In the genomic region with DNA sequence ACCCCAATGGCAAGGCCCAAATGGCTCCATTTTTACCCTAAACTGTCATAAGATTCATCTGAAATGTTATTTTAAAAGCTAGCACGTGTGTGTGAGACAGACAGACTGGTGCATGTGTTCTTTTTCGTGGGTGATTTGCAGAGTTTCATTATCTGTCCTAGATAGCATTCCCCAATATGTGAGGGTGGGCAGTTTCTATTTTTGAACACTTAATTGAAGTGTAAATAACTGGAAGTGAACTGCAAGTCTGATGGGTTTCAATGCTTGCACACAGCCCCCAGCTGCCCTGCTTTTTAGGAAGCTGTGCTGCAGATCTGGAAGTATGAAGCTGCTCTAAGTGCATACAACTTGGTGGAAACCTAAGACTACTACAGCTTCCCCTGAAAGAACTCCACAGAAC, we compare ENCODE assay signal across 15 mouse cellular contexts. TPM values are rescaled to one million over a fixed set of nuclear protein-coding genes. Genes with fewer than 3 reads are reported as not detected.
A peak's percentile ranks its signal among the peaks of the same experiment; 100 is the strongest.
DNase-seq lines count a peak whose midpoint lies in the region; ATAC-seq and TF ChIP-seq lines count a peak whose summit lies in the region.
"Had no signal": no experiment of that assay in that cellular context is flagged by ENCODE, and none has a peak within 500 bp of the region (broad histone marks: within the 10 kb centered on the region; RNA-seq: fewer than 3 reads in every experiment).

No protein-coding gene starts in this region.

- no peak for TF ChIP-seq POLR2A in lung, adult 2 months (IDR thresholded peaks at IDR 0.05; ENCODE audit: borderline replicate concordance, extremely low read depth, low read depth, low read length)

- no peaks in the 10 kb centered on the region for H3K27me3 ChIP-seq in heart, embryonic 13.5 days (replicated peaks)
- no peaks in the 10 kb centered on the region for H3K27me3 ChIP-seq in lung, embryonic 14.5 days (ENCODE audit: insufficient read depth, low read length)
- H3K27me3 ChIP-seq in heart, postnatal 0 days (ENCODE audit: control insufficient read depth, insufficient read depth, low read length) = no peaks in the 10 kb centered on the region
- H3K27me3 ChIP-seq in stomach, embryonic 14.5 days (ENCODE audit: control insufficient read depth, insufficient read depth, low read length) = no peaks in the 10 kb centered on the region
- no peaks in the 10 kb centered on the region for H3K27me3 ChIP-seq in forebrain, embryonic 10.5 days (ENCODE audit: poor library complexity, severe bottlenecking)
- H3K27me3 ChIP-seq: embryonic facial prominence, embryonic 15.5 days; forebrain, embryonic 13.5 days; midbrain, embryonic 15.5 days; neural tube, embryonic 12.5 days had no signal

- no peaks in the 10 kb centered on the region for H3K9me3 ChIP-seq in heart, embryonic 13.5 days
- H3K9me3 ChIP-seq in lung, embryonic 14.5 days (ENCODE audit: low read depth, low read length) = no peaks in the 10 kb centered on the region
- H3K9me3 ChIP-seq in heart, postnatal 0 days (replicated peaks; ENCODE audit: control insufficient read depth, low read length) = no peaks in the 10 kb centered on the region
- no peaks in the 10 kb centered on the region for H3K9me3 ChIP-seq in stomach, embryonic 14.5 days (ENCODE audit: control insufficient read depth, low read depth, low read length)
- H3K9me3 ChIP-seq in forebrain, embryonic 10.5 days = no peaks in the 10 kb centered on the region
- H3K9me3 ChIP-seq: embryonic facial prominence, embryonic 15.5 days; forebrain, embryonic 13.5 days; midbrain, embryonic 15.5 days; neural tube, embryonic 12.5 days had no signal

- ATAC-seq in heart, embryonic 13.5 days (ENCODE audit: extremely low read depth, insufficient number of reproducible peaks, low FRiP score, low TSS enrichment) = no peak
- ATAC-seq in lung, embryonic 14.5 days (ENCODE audit: insufficient read depth) = no peak
- ATAC-seq in heart, postnatal 0 days (ENCODE audit: insufficient read depth, low read depth) = no peak
- ATAC-seq in stomach, embryonic 14.5 days (ENCODE audit: insufficient number of reproducible peaks, insufficient read depth, low FRiP score, low read depth) = no peak
- ATAC-seq: forebrain, embryonic 13.5 days; midbrain, embryonic 15.5 days had no signal

- TF ChIP-seq CTCF in lung, embryonic 14.5 days (IDR thresholded peaks at IDR 0.05; ENCODE audit: low read depth) = no peak
- no peak for TF ChIP-seq CTCF in lung, adult 2 months (IDR thresholded peaks at IDR 0.05; ENCODE audit: insufficient read depth, low read length)
- TF ChIP-seq CTCF in heart, postnatal 0 days (IDR thresholded peaks at IDR 0.05; ENCODE audit: low read depth) = no peak

- 22% methylated on average over 2 of the region's 2 CpGs for WGBS in heart, embryonic 13.5 days
- 59% methylated on average over 2 of the region's 2 CpGs for WGBS in lung, embryonic 14.5 days
- 60% methylated on average over 2 of the region's 2 CpGs for WGBS in lung, adult 2 months
- WGBS in heart, postnatal 0 days = 25% methylated on average over 2 of the region's 2 CpGs
- 60% methylated on average over 2 of the region's 2 CpGs for WGBS in stomach, embryonic 14.5 days
- WGBS in forebrain, embryonic 10.5 days = 88% methylated on average over 2 of the region's 2 CpGs

- H3K4me3 ChIP-seq in heart, embryonic 13.5 days = peak overlapping the region; percentile 60
- no peak overlapping the region for H3K4me3 ChIP-seq in lung, embryonic 14.5 days (ENCODE audit: low read depth, low read length)
- H3K4me3 ChIP-seq in lung, adult 2 months (replicated peaks; ENCODE audit: extremely low read depth, low read depth, low read length) = no peak overlapping the region
- peak overlapping the region; percentile 69; the same call in 1 of the 2 replicates for H3K4me3 ChIP-seq in heart, postnatal 0 days (ENCODE audit: low read depth, low read length)
- no peak overlapping the region for H3K4me3 ChIP-seq in stomach, embryonic 14.5 days (ENCODE audit: low read depth, low read length)
- no peak overlapping the region for H3K4me3 ChIP-seq in forebrain, embryonic 10.5 days
- H3K4me3 ChIP-seq: embryonic facial prominence, embryonic 15.5 days; forebrain, embryonic 13.5 days; midbrain, embryonic 15.5 days; neural tube, embryonic 12.5 days had no signal

- H3K9ac ChIP-seq in heart, embryonic 13.5 days = peak overlapping the region; percentile 87
- no peak overlapping the region for H3K9ac ChIP-seq in lung, embryonic 14.5 days
- H3K9ac ChIP-seq in heart, postnatal 0 days (replicated peaks; ENCODE audit: low read depth, low read length) = peak overlapping the region; percentile 52; the same call in 1 of the 2 replicates
- no peak overlapping the region for H3K9ac ChIP-seq in stomach, embryonic 14.5 days (replicated peaks; ENCODE audit: low read depth, low read length)
- H3K9ac ChIP-seq: embryonic facial prominence, embryonic 15.5 days; forebrain, embryonic 13.5 days; midbrain, embryonic 15.5 days; neural tube, embryonic 12.5 days had no signal

- H3K27ac ChIP-seq in heart, embryonic 13.5 days (replicated peaks) = peak overlapping the region; percentile 95
- peak overlapping the region; percentile 86 for H3K27ac ChIP-seq in lung, embryonic 14.5 days (ENCODE audit: low read depth)
- H3K27ac ChIP-seq in heart, postnatal 0 days (ENCODE audit: low read depth) = peak overlapping the region; percentile 98
- peak overlapping the region; percentile 96 for H3K27ac ChIP-seq in stomach, embryonic 14.5 days (ENCODE audit: low read length)
- no peak overlapping the region for H3K27ac ChIP-seq in forebrain, embryonic 10.5 days
- H3K27ac ChIP-seq: embryonic facial prominence, embryonic 15.5 days; forebrain, embryonic 13.5 days; macrophage; midbrain, embryonic 15.5 days; neural tube, embryonic 12.5 days had no signal

- H3K4me2 ChIP-seq in heart, embryonic 13.5 days = peak overlapping the region; percentile 83
- H3K4me2 ChIP-seq in lung, embryonic 14.5 days = no peak overlapping the region
- peak overlapping the region; percentile 98 for H3K4me2 ChIP-seq in heart, postnatal 0 days (ENCODE audit: low read depth, low read length)
- H3K4me2 ChIP-seq in stomach, embryonic 14.5 days (replicated peaks; ENCODE audit: low read depth, low read length) = no peak overlapping the region
- H3K4me2 ChIP-seq: embryonic facial prominence, embryonic 15.5 days; forebrain, embryonic 13.5 days; midbrain, embryonic 15.5 days; neural tube, embryonic 12.5 days had no signal

- peaks cover 57% of the 10 kb centered on the region for H3K36me3 ChIP-seq in heart, embryonic 13.5 days
- H3K36me3 ChIP-seq in lung, embryonic 14.5 days (ENCODE audit: insufficient read depth) = peaks cover 62% of the 10 kb centered on the region
- peaks cover 41% of the 10 kb centered on the region for H3K36me3 ChIP-seq in heart, postnatal 0 days (replicated peaks; ENCODE audit: control insufficient read depth, insufficient read depth, low read length)
- peaks cover 38% of the 10 kb centered on the region for H3K36me3 ChIP-seq in stomach, embryonic 14.5 days (ENCODE audit: control insufficient read depth, insufficient read depth, low read length)
- peaks cover 74% of the 10 kb centered on the region for H3K36me3 ChIP-seq in forebrain, embryonic 10.5 days (replicated peaks)

- no peak for TF ChIP-seq EP300 in heart, postnatal 0 days (IDR thresholded peaks at IDR 0.05; ENCODE audit: low read depth)

- peaks cover 44% of the 10 kb centered on the region for H3K4me1 ChIP-seq in heart, embryonic 13.5 days
- no peaks in the 10 kb centered on the region for H3K4me1 ChIP-seq in lung, embryonic 14.5 days (ENCODE audit: insufficient read depth)
- peaks cover 16% of the 10 kb centered on the region; the same call in 1 of the 2 replicates for H3K4me1 ChIP-seq in lung, adult 2 months (ENCODE audit: control insufficient read depth, insufficient read depth, low read length)
- peaks cover 9% of the 10 kb centered on the region; the same call in 1 of the 2 replicates for H3K4me1 ChIP-seq in heart, postnatal 0 days (ENCODE audit: control insufficient read depth, insufficient read depth)
- peaks cover 25% of the 10 kb centered on the region for H3K4me1 ChIP-seq in stomach, embryonic 14.5 days (ENCODE audit: control insufficient read depth, insufficient read depth, low read length)
- peaks cover 42% of the 10 kb centered on the region for H3K4me1 ChIP-seq in forebrain, embryonic 10.5 days

- DNase-seq in heart, adult 9 months (ENCODE audit: low spot score in 2 of 2) = no peak
- no peak for DNase-seq in lung, embryonic 14.5 days
- no peak for DNase-seq in lung, adult 2 months
- no peak for DNase-seq in heart, postnatal 0 days (ENCODE audit: low spot score)
- no peak for DNase-seq in adrenal gland, adult 8-10 months
- DNase-seq in forebrain, embryonic 10.5 days (ENCODE audit: extremely low spot score, low spot score) = no peak
- DNase-seq: adrenal gland, postnatal 36 days; kidney, postnatal 36 days had no signal

RNA-seq across cellular contexts. Expression of a gene that starts 0.7 kb away (rescaled TPM):
- 65.3 and 66.9 TPM in 2 replicates for polyA plus RNA-seq in heart, embryonic 13.5 days (2015; fragmentation: Nextera tagmentation; extraction: Ambion mirVana)
- polyA plus RNA-seq in lung, embryonic 14.5 days (2014; fragmentation: Nextera tagmentation; extraction: Ambion mirVana) = 6.1 and 7.2 TPM in 2 replicates
- 5.9 and 7.0 TPM in 2 replicates for polyA plus RNA-seq in lung, adult 2 months (2012; rRNA removed)
- 121 and 128 TPM in 2 replicates for total RNA-seq in heart, postnatal 0 days (2014; rRNA removed; ENCODE audit: low replicate concordance)
- polyA plus RNA-seq in heart, postnatal 0 days (2015; fragmentation: Nextera tagmentation; extraction: Ambion mirVana) = 143 and 185 TPM in 2 replicates
- 20.7 and 21.5 TPM in 2 replicates for polyA plus RNA-seq in stomach, embryonic 14.5 days (2014; fragmentation: Nextera tagmentation; extraction: Ambion mirVana)
- total RNA-seq in adrenal gland, adult 8-10 months (2022) = under 1 TPM; 0.52 to 0.84 (median 0.65) TPM
- polyA plus RNA-seq in forebrain, embryonic 10.5 days (2016; fragmentation: Nextera tagmentation; extraction: Ambion mirVana) = 1.6 TPM in 2 replicates
- polyA plus RNA-seq: macrophage had no signal

Comparison
In these comparisons a context has a peak if more than half of its experiments do, and no peak if none do; other contexts are left out.
1. H3K4me2 ChIP-seq: peak in heart, embryonic 13.5 days (single experiment) and heart, postnatal 0 days (single experiment); none in lung, embryonic 14.5 days (single experiment) and stomach, embryonic 14.5 days (single experiment).
2. H3K4me3 ChIP-seq: peak in heart, embryonic 13.5 days (single experiment) and heart, postnatal 0 days (single experiment); none in lung, embryonic 14.5 days (single experiment), lung, adult 2 months (single experiment), stomach, embryonic 14.5 days (single experiment) and forebrain, embryonic 10.5 days (single experiment).
3. H3K9ac ChIP-seq: peak in heart, embryonic 13.5 days (single experiment) and heart, postnatal 0 days (single experiment); none in lung, embryonic 14.5 days (single experiment) and stomach, embryonic 14.5 days (single experiment).